Mouse (Mus musculus) heart, postnatal 0 days (tissue): ENCODE data around the gene Mmrn2.

ENCODE experiments used
- CTCF ChIP-seq: IDR thresholded peaks from 2 replicates; pipeline ENCODE4 v1.5.1; 2016; ENCODE audit warnings: antibody characterized with exemption, control low read depth, low read depth
- EP300 ChIP-seq: IDR thresholded peaks from 2 replicates; pipeline ENCODE4 v1.6.1; 2016; ENCODE audit warnings: antibody characterized with exemption, low read depth

- TF ChIP-seq EP300, result no peak
- no peak for TF ChIP-seq CTCF
Observed at GRCm38 (mm10) chr14:34365147-34365507, 10.1 kb upstream of the Mmrn2 start.
